Mouse (Mus musculus) neural tube, embryonic 11.5 days (tissue): ENCODE data around the gene Vdac1. TPM values are rescaled to one million over a fixed set of nuclear protein-coding genes. Genes with fewer than 3 reads are reported as not detected.

Source experiments
- ATAC-seq: fragments of 200-750 bp; cut with Nextera tagmentation; 2 replicates; pipeline ENCODE4 v1.8.0; 2017; ENCODE audit warnings: moderate number of reproducible peaks, mild to moderate bottlenecking, moderate TSS enrichment, moderate library complexity; ENCODE audit not compliant: insufficient read depth, low FRiP score, low TSS enrichment
- DNase-seq: peaks from one replicate; pipeline ENCODE4 v3.0.0-alpha.2; 2015; ENCODE audit warnings: low spot score
- H3K27ac ChIP-seq: fragments of 300-500 bp; sonication (generic); 2 replicates; pipeline ENCODE4 v1.5.1; 2014; ENCODE audit warnings: low read depth, mild to moderate bottlenecking, low read length
- H3K27me3 ChIP-seq: fragments of 300-500 bp; sonication (generic); 2 replicates; pipeline ENCODE4 v1.6.1; 2014; ENCODE audit warnings: mild to moderate bottlenecking, low read length, mixed read lengths; ENCODE audit not compliant: control insufficient read depth, insufficient read depth
- H3K36me3 ChIP-seq: fragments of 300-500 bp; sonication (generic); 2 replicates; pipeline ENCODE4 v1.6.1; 2014; ENCODE audit warnings: mild to moderate bottlenecking, low read length, moderate library complexity, mixed read lengths; ENCODE audit not compliant: control insufficient read depth, insufficient read depth
- H3K4me1 ChIP-seq: fragments of 300-500 bp; sonication (generic); 2 replicates; pipeline ENCODE4 v1.6.1; 2014; ENCODE audit warnings: low read length, mixed read lengths; ENCODE audit not compliant: control insufficient read depth, insufficient read depth
- H3K4me2 ChIP-seq: fragments of 300-500 bp; sonication (generic); 2 replicates; pipeline ENCODE4 v1.6.1; 2014; ENCODE audit warnings: low read depth, mild to moderate bottlenecking, moderate library complexity
- H3K4me3 ChIP-seq: fragments of 300-500 bp; sonication (generic); 2 replicates; pipeline ENCODE4 v1.5.1; 2014; ENCODE audit warnings: low read depth, low read length
- H3K9ac ChIP-seq: fragments of 300-500 bp; sonication (generic); 2 replicates; pipeline ENCODE4 v1.6.1; 2014; ENCODE audit warnings: mild to moderate bottlenecking, low read length
- H3K9me3 ChIP-seq: fragments of 300-500 bp; sonication (generic); 2 replicates; pipeline ENCODE4 v1.6.1; 2016; ENCODE audit warnings: low read length; ENCODE audit not compliant: control insufficient read depth
- WGBS: fragments of 180-500 bp; shearing (Covaris S2); extraction: QIAGEN DNeasy Blood & Tissue Kit; methylation state at CpG from one replicate; pipeline ENCODE4 v1.1.7; 2014; 5-methylcytosine and 5-hydroxymethylcytosine counted together
- polyA plus RNA-seq: library from polyadenylated mRNA; unstranded; fragments of >200 nt; fragmentation: Nextera tagmentation; extraction: Ambion mirVana; gene quantifications from 2 replicates; pipeline ENCODE4 v1.2.1, GENCODE M21; 2014

Vdac1 gene
- polyA plus RNA-seq, 1 experiment from 2014 or later: 211 TPM

DNA sequence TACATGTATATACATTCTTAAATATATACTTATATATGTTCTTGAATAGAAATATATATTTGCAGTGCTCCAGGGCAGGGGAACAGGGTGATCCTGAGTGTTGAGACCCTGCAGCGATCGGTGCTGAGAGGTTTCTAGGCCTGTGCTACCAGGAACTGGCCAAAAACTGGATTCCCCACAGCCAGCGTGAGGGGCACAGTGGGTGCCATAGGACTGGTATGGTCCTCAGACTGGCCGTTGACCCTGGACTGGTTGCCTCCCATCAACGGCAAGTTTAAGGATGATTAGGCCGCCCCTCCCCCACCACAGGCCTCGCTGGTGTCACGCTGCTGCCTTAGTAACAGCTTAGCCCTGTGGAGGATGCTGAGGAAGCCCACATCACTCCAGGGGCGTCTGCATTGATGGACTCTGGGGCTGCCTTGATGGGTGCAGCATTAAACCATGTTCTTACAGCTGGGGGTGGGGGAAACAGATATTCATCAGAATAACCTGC, 44.6 kb downstream of the Vdac1 start:
- Histone ChIP-seq H3K27me3 (no peaks in the 10 kb centered on the region), H3K9me3 (no peaks in the 10 kb centered on the region), H3K4me2 (no peak overlapping the region), H3K4me3 (no peak overlapping the region), H3K36me3 (peaks cover 16% of the 10 kb centered on the region), H3K27ac (no peak overlapping the region), H3K4me1 (no peaks in the 10 kb centered on the region), H3K9ac (no peak overlapping the region)
- 80% methylated on average over 9 of the region's 9 CpGs for WGBS
- no peak for ATAC-seq
- DNase-seq: no peak

DNA sequence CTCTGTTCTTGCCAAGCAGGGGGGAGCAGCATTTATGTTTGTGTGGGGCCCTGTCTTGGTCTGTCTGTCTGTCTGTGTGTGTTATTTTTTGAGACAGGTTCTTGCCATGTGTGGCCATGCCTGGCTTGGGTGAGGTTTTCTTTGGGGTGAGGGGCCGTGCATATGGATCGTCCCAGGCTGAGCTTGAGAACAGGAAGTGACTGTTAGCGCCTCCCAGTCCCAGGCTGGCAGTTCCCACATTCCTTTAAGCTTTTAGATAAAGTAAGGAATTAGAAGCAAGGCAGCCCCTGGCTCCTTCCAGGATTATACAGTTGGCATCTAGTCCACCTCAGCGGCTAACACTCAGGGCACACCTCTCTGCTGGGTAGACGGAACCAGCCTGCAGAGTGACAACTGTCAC, 48.7 kb downstream of the Vdac1 start:
- WGBS: 74% methylated on average over 5 of the region's 5 CpGs
- Histone ChIP-seq H3K9ac (no peak overlapping the region), H3K9me3 (no peaks in the 10 kb centered on the region; the same call in 1 of the 2 replicates), H3K36me3 (peaks cover 10% of the 10 kb centered on the region), H3K4me3 (no peak overlapping the region), H3K27me3 (no peaks in the 10 kb centered on the region), H3K4me1 (no peaks in the 10 kb centered on the region), H3K4me2 (no peak overlapping the region), H3K27ac (no peak overlapping the region)
- DNase-seq (no peak), ATAC-seq (no peak)

DNA sequence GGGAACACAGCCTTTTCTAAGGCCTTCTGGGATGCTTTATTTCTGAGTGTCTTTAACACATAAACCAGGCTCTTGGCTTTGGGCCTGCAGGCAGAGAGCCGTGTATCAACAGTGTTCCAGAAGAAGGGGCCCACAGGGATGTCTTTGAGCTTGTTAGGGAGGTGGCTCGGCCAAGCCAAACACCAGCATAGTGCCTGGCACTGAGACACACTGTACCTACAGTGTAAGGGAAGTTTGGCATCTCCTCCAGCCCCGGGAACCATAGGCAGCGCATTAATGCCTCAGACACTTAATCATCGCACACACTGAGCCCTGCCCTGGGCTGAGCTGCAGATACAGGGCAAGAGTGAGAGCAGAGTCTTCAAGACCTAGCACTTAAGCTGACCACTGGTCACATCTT, 57.7 kb downstream of the Vdac1 start:
- Histone ChIP-seq H3K4me1 (peaks cover 8% of the 10 kb centered on the region; the same call in 1 of the 2 replicates), H3K36me3 (no peaks in the 10 kb centered on the region), H3K9ac (no peak overlapping the region), H3K27ac (no peak overlapping the region), H3K27me3 (no peaks in the 10 kb centered on the region), H3K9me3 (no peaks in the 10 kb centered on the region), H3K4me2 (no peak overlapping the region), H3K4me3 (no peak overlapping the region)
- ATAC-seq (no peak), DNase-seq (no peak)
- WGBS: 86% methylated on average over 5 of the region's 5 CpGs

DNA sequence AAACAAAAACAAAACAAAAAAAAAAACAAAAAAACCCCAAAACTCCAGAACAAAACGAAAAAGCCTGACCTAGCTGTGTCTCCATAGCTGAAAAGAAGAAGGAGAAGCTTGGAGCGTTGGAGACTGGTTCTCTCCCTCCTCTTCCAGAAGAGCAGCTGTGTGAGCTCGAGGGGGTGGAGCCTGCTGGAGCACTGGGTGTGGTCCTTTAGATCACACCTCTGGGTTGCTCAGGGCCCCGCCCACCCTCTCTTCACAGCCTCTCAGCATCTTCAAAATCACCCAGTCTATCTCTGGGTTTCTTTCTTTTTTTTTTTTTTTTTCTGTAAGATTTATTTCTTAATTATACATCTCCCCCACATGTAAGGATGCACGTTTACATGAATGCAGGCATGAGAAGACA, 58.6 kb downstream of the Vdac1 start:
- H3K27me3 ChIP-seq: no peaks in the 10 kb centered on the region
- DNase-seq (no peak), ATAC-seq (no peak)
- H3K9me3 ChIP-seq: no peaks in the 10 kb centered on the region
- peaks cover 8% of the 10 kb centered on the region; the same call in 1 of the 2 replicates for H3K4me1 ChIP-seq
- no peak overlapping the region for H3K27ac ChIP-seq
- no peak overlapping the region for H3K4me3 ChIP-seq
- 54% methylated on average over 5 of the region's 5 CpGs for WGBS
- no peak overlapping the region for H3K9ac ChIP-seq
- no peaks in the 10 kb centered on the region for H3K36me3 ChIP-seq
- no peak overlapping the region for H3K4me2 ChIP-seq

DNA sequence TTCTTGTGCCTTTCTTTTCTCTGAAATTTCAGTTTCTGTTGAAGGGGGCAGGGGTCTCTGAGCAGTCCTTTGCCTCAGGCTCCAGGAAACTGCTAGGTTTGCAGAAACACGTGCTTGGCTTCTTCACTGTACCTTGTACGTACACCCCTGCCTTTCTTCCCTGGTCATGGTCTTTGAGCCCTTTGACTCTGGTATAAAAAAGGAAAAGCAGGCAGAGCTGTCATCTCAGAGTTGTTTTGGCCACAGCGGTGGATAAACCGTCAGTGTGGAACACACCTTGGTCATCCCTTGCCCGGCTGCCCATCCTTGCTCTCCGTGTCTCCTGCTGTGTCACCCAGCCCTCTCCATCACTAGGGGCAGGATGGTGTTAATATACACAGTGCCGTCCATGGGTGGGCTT, 59.2 kb downstream of the Vdac1 start:
- DNase-seq (no peak), ATAC-seq (no peak)
- no peak overlapping the region for H3K4me3 ChIP-seq
- 77% methylated on average over 7 of the region's 7 CpGs for WGBS
- no peak overlapping the region for H3K27ac ChIP-seq
- no peak overlapping the region for H3K9ac ChIP-seq
- H3K27me3 ChIP-seq: no peaks in the 10 kb centered on the region
- H3K4me2 ChIP-seq: no peak overlapping the region
- H3K9me3 ChIP-seq: no peaks in the 10 kb centered on the region
- H3K4me1 ChIP-seq: peaks cover 8% of the 10 kb centered on the region; the same call in 1 of the 2 replicates
- H3K36me3 ChIP-seq: no peaks in the 10 kb centered on the region

DNA sequence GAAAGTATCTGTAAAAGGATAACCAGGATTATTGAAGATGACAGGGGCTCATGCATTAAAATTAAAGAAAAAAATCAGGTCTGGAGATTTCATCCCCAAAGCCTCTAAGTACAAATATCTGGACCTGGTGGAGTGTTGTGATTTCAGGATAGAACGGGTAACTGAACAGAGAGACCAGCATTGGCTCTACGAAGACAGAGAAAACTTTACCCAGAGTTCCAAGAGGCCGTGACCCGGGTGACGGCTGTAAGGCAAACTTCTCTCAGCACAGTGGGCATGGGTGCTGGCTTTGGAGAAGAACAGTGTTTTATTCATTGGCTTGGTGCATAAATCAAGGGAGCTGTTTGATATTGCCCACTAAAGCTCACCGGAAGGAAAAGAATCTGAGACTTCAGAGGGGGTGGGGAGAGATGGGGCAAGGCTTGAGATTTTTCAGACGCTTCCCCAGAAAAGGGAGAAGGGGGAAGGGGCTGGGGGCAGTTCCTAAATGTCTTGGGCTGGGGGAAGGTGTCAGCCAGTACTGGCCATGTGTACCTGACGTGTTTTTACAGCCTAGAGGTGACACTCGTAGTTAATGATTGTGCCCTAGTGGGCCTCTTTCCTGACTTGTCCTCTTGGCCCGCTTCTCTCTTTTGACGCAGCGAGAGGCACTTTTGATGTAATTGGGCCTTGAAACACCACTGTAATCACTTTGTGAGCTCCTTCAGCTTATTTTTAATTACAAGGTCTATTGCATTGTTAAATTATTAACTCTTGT, 59.8 kb downstream of the Vdac1 start:
- H3K27ac ChIP-seq: no peak overlapping the region
- DNase-seq (no peak), ATAC-seq (no peak)
- WGBS: 46% methylated on average over 12 of the region's 12 CpGs
- no peak overlapping the region; the same call in 1 of the 2 replicates for H3K9ac ChIP-seq
- no peaks in the 10 kb centered on the region for H3K9me3 ChIP-seq
- no peaks in the 10 kb centered on the region for H3K27me3 ChIP-seq
- H3K4me3 ChIP-seq: no peak overlapping the region
- no peaks in the 10 kb centered on the region for H3K36me3 ChIP-seq
- H3K4me1 ChIP-seq: peaks cover 8% of the 10 kb centered on the region; the same call in 1 of the 2 replicates
- H3K4me2 ChIP-seq: no peak overlapping the region

DNA sequence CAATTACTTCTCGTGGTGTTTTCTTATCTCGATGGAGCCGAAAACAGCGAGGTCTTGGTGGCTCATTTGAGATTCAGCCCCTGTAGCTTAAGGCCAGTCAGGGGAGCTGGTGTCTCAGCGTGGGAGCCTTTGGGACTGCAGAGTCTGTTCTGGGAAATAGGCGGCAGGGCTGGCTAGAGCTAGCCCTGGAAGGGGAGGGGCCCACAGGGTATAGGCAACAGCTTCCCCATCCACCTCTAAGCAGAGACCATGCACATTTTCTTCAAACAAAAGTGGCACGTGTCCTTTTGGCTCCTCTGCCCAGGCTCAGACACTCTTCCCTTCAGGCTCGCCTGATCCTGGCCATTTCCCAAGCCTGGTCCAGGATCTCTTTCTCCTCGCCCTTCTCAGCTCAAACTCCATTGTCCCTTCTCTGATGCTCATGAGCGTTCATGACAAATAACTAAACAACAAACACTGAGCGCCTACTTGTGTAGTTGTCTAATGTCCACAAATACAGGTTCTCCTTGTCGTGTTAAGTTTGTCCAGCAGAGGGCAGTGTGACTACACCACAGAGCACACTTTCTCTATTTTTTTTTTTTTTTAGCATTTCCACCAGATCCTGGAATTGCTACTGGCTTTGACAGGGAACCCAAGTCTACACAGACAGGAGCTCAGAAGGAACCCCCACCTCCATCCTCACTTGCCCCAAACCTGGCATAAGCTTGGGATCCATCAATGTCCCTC, 60.6 kb downstream of the Vdac1 start:
- Histone ChIP-seq H3K4me1 (peaks cover 8% of the 10 kb centered on the region; the same call in 1 of the 2 replicates), H3K9ac (no peak overlapping the region; the same call in 1 of the 2 replicates), H3K4me2 (no peak overlapping the region), H3K27me3 (no peaks in the 10 kb centered on the region), H3K4me3 (no peak overlapping the region), H3K27ac (no peak overlapping the region), H3K9me3 (no peaks in the 10 kb centered on the region), H3K36me3 (no peaks in the 10 kb centered on the region)
- 27% methylated on average over 12 of the region's 12 CpGs for WGBS
- DNase-seq: peak; percentile 71
- ATAC-seq: no peak

DNA sequence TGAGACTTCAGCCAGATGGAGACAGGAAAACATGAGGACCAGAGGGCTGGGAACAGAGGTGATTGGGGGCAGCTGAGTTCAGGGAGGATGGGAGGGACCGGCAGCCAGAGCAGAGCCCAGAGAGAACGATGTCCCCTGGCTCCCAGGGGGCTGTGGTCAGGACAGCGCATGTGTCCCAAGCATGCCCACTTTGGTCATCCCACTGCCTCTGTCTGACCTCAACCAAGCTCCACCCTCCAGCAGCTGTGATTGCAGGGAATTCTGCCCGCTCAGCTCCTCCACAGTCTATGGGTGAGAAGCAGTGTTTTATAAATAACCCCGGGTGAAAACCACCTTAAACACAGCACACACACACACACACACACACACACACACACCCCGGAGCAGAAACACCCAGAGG, 68.8 kb downstream of the Vdac1 start:
- no peaks in the 10 kb centered on the region for H3K9me3 ChIP-seq
- no peaks in the 10 kb centered on the region for H3K27me3 ChIP-seq
- DNase-seq: no peak
- H3K4me2 ChIP-seq: no peak overlapping the region
- no peak for ATAC-seq
- H3K4me1 ChIP-seq: no peaks in the 10 kb centered on the region
- H3K4me3 ChIP-seq: no peak overlapping the region
- no peaks in the 10 kb centered on the region for H3K36me3 ChIP-seq
- H3K9ac ChIP-seq: no peak overlapping the region
- no peak overlapping the region for H3K27ac ChIP-seq
- WGBS: 71% methylated on average over 6 of the region's 6 CpGs
